Mouse (Mus musculus) adrenal gland, postnatal 0 days (tissue): Measurements from ENCODE around the gene Erh. TPM values are rescaled to one million over a fixed set of nuclear protein-coding genes. Genes with fewer than 3 reads are reported as not detected.

Experiments
- polyA plus RNA-seq: library from polyadenylated mRNA; unstranded; fragments of >200 nt; fragmentation: Nextera tagmentation; extraction: Ambion mirVana; gene quantifications from 2 replicates; pipeline ENCODE4 v1.2.1, GENCODE M21; 2015

Erh gene
- 129 and 132 TPM in 2 replicates for polyA plus RNA-seq

DNA sequence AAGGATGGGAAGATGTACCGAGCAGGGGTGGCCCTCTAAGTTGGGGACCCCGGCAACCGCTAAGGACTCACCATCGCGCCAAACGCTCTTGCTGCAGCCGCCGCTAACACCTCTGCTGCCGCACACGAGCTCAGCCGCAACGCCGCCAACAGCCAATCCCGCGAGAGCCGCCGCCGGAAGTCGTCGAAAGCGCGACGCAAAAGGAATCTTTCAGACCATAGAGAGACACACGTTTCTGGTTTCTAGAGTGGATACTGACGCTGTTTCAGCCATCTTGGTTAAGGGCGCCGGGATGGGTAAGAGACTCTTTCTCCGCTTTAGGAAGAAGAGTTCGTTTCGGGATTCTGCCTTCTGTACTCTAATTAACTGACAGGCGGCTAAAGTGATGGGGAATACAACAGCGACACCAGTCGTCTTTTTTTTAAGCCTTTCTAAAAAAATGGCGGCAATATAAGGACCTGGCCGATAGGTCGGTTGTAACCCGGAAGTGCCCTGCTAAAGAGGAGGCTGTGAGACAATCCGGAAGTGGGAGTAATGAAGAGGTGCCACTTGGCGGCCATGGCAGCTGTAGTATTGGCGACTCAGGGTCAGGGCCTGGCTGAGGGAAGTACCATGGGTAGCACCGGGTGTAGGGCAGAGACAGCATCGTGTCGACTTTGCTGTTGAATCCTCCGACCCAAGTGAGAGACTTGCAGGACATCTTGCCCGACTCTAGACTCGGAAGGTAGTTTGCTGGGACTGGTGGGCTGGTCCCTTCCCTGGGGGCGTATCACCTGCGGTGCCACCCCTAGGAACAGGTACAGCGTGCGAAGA lies at the start of gene Erh, which contains the start of gene Slc39a9:
Gene Erh, minus strand, starts transcription at position 649 of the 813 bp plus-strand sequence.
Gene Slc39a9, plus strand, starts transcription at position 191 of the 813 bp plus-strand sequence.

DNA sequence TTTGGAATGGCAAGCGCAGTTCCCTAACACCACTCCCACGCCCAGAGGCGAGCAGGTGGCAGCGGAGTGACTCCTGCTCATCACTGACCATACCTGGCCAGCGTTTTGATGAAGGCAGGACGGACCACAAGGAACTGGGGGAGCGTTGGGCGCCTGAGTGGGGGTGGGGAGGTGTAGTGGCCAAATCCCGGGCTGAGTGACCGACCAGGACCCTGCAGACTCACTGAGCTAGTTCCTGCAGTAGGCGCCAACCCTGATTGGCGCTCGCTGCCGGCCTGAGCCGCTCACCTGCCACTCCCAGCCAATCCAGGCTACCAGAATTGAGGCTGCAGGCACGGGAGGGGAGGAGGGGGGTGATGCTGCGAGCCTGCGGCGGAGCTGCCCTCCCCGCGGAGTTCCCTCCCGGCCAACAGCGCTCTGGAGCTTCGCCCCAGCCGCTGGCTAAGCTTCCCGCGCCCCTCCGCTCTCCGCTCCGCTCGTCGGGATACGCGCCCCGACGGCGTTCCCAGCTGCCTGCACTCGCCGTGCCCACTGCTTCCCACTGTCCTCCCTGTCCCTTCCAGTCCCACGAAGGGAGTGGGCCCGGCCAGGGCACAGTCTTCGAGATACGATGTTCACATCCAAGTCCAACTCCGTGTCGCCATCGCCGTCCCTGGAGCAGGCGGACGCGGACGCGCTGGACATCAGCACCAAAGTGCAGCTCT lies 48.3 kb upstream of the Erh start, which contains the start of gene Plekhd1:
Gene Plekhd1, plus strand, starts transcription at position 323 of the 704 bp plus-strand sequence.

Other genes starting within 250 kb of the Erh start
- gene Dcaf5, start 207.7 kb downstream of the Erh start, polyA plus RNA-seq = 8.4 and 12.8 TPM in 2 replicates
- 13.7 and 13.8 TPM in 2 replicates for gene Exd2, start 181.2 kb downstream of the Erh start, polyA plus RNA-seq
- 11.2 TPM in 2 replicates for gene Galnt16, start 126.1 kb downstream of the Erh start, polyA plus RNA-seq
- 9.0 and 13.1 TPM in 2 replicates for gene Slc39a9, start 458 bp downstream of the Erh start, polyA plus RNA-seq
- 0.36 TPM in 1 of 2 replicates, not detected in the other for gene Plekhd1, start 48.2 kb upstream of the Erh start, polyA plus RNA-seq
- 0.08 and 0.10 TPM in 2 replicates for gene Ccdc177, start 116.3 kb upstream of the Erh start, polyA plus RNA-seq
- 11.4 and 14.0 TPM in 2 replicates for gene Susd6, start 146.2 kb upstream of the Erh start, polyA plus RNA-seq